Mouse (Mus musculus) cerebellum, adult 2 months (tissue): ENCODE data around the gene Fhad1.

ENCODE experiments used
- CTCF ChIP-seq: fragments of 200-500 bp; IDR thresholded peaks from 2 replicates; pipeline ENCODE4 v1.5.1; 2011; ENCODE audit warnings: low read depth, mild to moderate bottlenecking, control low read depth, low read length, moderate library complexity, borderline replicate concordance; ENCODE audit not compliant: insufficient read depth
- POLR2A ChIP-seq: fragments of 200-500 bp; IDR thresholded peaks from 2 replicates; pipeline ENCODE4 v1.6.1; 2011; ENCODE audit warnings: low read length, control low read depth, borderline replicate concordance; ENCODE audit not compliant: insufficient read depth

- TF ChIP-seq CTCF (no peak), POLR2A (no peak)
Measured at GRCm38 (mm10) chr4:141920391-141920790, 94.5 kb downstream of the Fhad1 start.
